Mouse (Mus musculus) bone marrow macrophage, adult 2 months (primary cell): ENCODE data around the gene Chst14.

Source experiments
- CTCF ChIP-seq: IDR thresholded peaks from 2 replicates; pipeline ENCODE4 v1.5.1; 2012; ENCODE audit warnings: low read depth, mild to moderate bottlenecking, low read length, moderate library complexity
- POLR2A ChIP-seq: IDR thresholded peaks from 2 replicates; pipeline ENCODE4 v1.6.1; 2012; ENCODE audit warnings: mild to moderate bottlenecking, low read depth, low read length, borderline replicate concordance

DNA sequence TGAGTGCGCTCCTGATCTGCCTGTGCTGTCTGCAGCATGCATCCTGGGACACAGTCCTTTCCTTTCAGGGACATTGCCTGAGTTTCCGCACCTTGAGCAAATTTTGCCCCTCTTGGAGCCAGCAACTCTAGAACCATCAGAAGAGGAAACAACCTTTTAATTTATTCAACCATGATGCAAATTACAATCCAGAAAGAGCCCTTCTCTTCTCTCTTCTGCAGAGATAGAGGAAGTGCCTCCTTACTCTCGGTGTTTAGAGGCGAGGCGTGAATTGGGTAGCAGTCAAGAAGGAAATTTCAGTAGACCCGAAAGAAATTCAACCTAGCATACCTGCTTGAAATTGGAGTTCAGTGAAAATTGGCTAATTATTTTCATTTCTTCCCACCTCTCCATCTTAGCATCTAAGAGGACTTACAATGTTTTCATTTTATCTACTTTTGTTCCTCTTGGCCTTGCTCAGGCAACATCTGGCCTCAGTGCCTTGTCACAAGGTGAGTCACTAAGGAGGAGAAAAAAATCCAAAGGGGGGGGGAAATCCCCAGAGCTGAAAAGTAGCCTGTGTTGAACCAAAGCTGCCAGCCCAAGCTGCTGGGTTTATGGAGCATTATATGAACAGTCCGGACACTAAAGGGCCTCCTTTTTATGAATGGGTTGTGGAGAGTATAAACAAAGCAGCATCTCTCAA, 20.7 kb upstream of the Chst14 start:
- TF ChIP-seq CTCF (no peak), POLR2A (no peak)
